ENCODE assay signal across 16 mouse cellular contexts in the genomic region with DNA sequence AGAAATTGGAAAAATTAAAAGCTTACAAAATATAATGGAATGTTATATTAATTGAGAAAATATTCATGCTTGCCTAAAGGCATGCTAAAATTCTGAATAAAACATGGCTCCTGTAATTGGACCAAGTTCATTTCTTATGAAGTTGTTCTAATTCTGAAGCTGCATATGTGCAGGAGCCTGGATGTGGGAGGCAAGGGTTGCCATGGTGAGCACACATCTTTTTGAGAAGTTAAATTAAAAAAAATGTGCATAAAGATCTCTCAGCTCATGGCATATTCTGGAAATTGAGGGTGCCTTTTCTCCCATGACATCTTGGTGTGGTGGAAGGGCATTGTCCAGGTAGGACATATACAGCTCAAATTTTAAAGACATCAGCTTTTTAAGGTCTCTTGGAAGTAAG. TPM values are rescaled to one million over a fixed set of nuclear protein-coding genes. Genes with fewer than 3 reads are reported as not detected.
DNase-seq lines count a peak whose midpoint lies in the region; ATAC-seq lines count a peak whose summit lies in the region.
"Had no signal": no experiment of that assay in that cellular context is flagged by ENCODE, and none has a peak within 500 bp of the region (broad histone marks: within the 10 kb centered on the region; RNA-seq: fewer than 3 reads in every experiment).

No protein-coding gene starts in this region.

- no peaks in the 10 kb centered on the region for H3K36me3 ChIP-seq in embryonic facial prominence, embryonic 13.5 days
- no peaks in the 10 kb centered on the region for H3K36me3 ChIP-seq in embryonic facial prominence, embryonic 10.5 days (replicated peaks)
- H3K36me3 ChIP-seq in midbrain, embryonic 12.5 days, result no peaks in the 10 kb centered on the region
- H3K36me3 ChIP-seq in midbrain, embryonic 11.5 days (ENCODE audit: control insufficient read depth, insufficient read depth, low read length), result no peaks in the 10 kb centered on the region
- H3K36me3 ChIP-seq: heart, embryonic 13.5 days; intestine, embryonic 15.5 days; limb, embryonic 13.5 days had no signal

- H3K9ac ChIP-seq in embryonic facial prominence, embryonic 13.5 days, result no peak overlapping the region
- H3K9ac ChIP-seq in midbrain, embryonic 12.5 days (replicated peaks), result no peak overlapping the region
- H3K9ac ChIP-seq in midbrain, embryonic 11.5 days (ENCODE audit: low read length), result no peak overlapping the region
- H3K9ac ChIP-seq: heart, embryonic 13.5 days; intestine, embryonic 15.5 days; limb, embryonic 13.5 days had no signal

- no peak overlapping the region for H3K4me3 ChIP-seq in embryonic facial prominence, embryonic 13.5 days
- no peak overlapping the region for H3K4me3 ChIP-seq in embryonic facial prominence, embryonic 10.5 days
- no peak overlapping the region for H3K4me3 ChIP-seq in midbrain, embryonic 12.5 days
- no peak overlapping the region for H3K4me3 ChIP-seq in midbrain, embryonic 11.5 days (ENCODE audit: low read depth, low read length)

- H3K9me3 ChIP-seq in embryonic facial prominence, embryonic 13.5 days, result no peaks in the 10 kb centered on the region
- H3K9me3 ChIP-seq in embryonic facial prominence, embryonic 10.5 days, result no peaks in the 10 kb centered on the region
- H3K9me3 ChIP-seq in midbrain, embryonic 12.5 days, result no peaks in the 10 kb centered on the region
- H3K9me3 ChIP-seq in midbrain, embryonic 11.5 days (ENCODE audit: control insufficient read depth, low read length), result no peaks in the 10 kb centered on the region
- H3K9me3 ChIP-seq: heart, embryonic 13.5 days; intestine, embryonic 15.5 days; limb, embryonic 13.5 days had no signal

- H3K4me1 ChIP-seq in embryonic facial prominence, embryonic 13.5 days, result peaks cover 14% of the 10 kb centered on the region
- peaks cover 26% of the 10 kb centered on the region for H3K4me1 ChIP-seq in embryonic facial prominence, embryonic 10.5 days
- no peaks in the 10 kb centered on the region; the same call in 1 of the 2 replicates for H3K4me1 ChIP-seq in midbrain, embryonic 12.5 days
- no peaks in the 10 kb centered on the region for H3K4me1 ChIP-seq in midbrain, embryonic 11.5 days (ENCODE audit: control insufficient read depth, insufficient read depth, low read length)

- DNase-seq in embryonic facial prominence, embryonic 10.5 days (ENCODE audit: low spot score), result no peak
- no peak for DNase-seq in midbrain, embryonic 11.5 days (ENCODE audit: low spot score, missing footprints)
- peak; percentile 20 for DNase-seq in layer of hippocampus, adult 9-10 months (ENCODE audit: low spot score)
- DNase-seq in right cerebral cortex, postnatal 25 days, result peak; percentile 24
- DNase-seq in spleen, postnatal 10 days (ENCODE audit: low spot score in 2 of 2), result no peak
- DNase-seq in embryo, embryonic 9.5 days (ENCODE audit: extremely low spot score), result no peak
- DNase-seq: adrenal gland, postnatal 14 days; cerebellum, adult 11-12 months; kidney, postnatal 4 days; lung, adult 2 months; thymus, adult 2 months had no signal

- H3K27me3 ChIP-seq in embryonic facial prominence, embryonic 13.5 days, result peaks cover 48% of the 10 kb centered on the region
- H3K27me3 ChIP-seq in embryonic facial prominence, embryonic 10.5 days (replicated peaks; ENCODE audit: low read depth, poor library complexity, severe bottlenecking), result peaks cover 52% of the 10 kb centered on the region
- H3K27me3 ChIP-seq in midbrain, embryonic 12.5 days, result peaks cover 29% of the 10 kb centered on the region
- peaks cover 18% of the 10 kb centered on the region; the same call in 1 of the 2 replicates for H3K27me3 ChIP-seq in midbrain, embryonic 11.5 days (ENCODE audit: control insufficient read depth, insufficient read depth, low read length)

- 0 out of 2 replicates have a peak overlapping the region, but pooled peaks have one; percentile 99 for H3K4me2 ChIP-seq in embryonic facial prominence, embryonic 13.5 days
- peak overlapping the region; percentile 89; the same call in 1 of the 2 replicates for H3K4me2 ChIP-seq in midbrain, embryonic 12.5 days (replicated peaks)
- no peak overlapping the region for H3K4me2 ChIP-seq in midbrain, embryonic 11.5 days

- no peak for ATAC-seq in embryonic facial prominence, embryonic 13.5 days (ENCODE audit: insufficient number of reproducible peaks, insufficient read depth, low FRiP score, low TSS enrichment, low read depth)
- no peak for ATAC-seq in midbrain, embryonic 12.5 days (ENCODE audit: low FRiP score, low read depth)
- ATAC-seq in midbrain, embryonic 11.5 days (ENCODE audit: low FRiP score), result no peak
- ATAC-seq: intestine, embryonic 15.5 days had no signal

- no peak overlapping the region for H3K27ac ChIP-seq in embryonic facial prominence, embryonic 13.5 days
- no peak overlapping the region for H3K27ac ChIP-seq in embryonic facial prominence, embryonic 10.5 days (replicated peaks)
- H3K27ac ChIP-seq in midbrain, embryonic 12.5 days (replicated peaks), result no peak overlapping the region
- H3K27ac ChIP-seq in midbrain, embryonic 11.5 days (ENCODE audit: low read depth, low read length), result no peak overlapping the region
- H3K27ac ChIP-seq: heart, embryonic 13.5 days; intestine, embryonic 15.5 days; limb, embryonic 13.5 days had no signal

RNA-seq across cellular contexts. Expression of a gene that starts 3.4 kb away (rescaled TPM):
- 2.8 and 4.1 TPM in 2 replicates for polyA plus RNA-seq in embryonic facial prominence, embryonic 13.5 days (2015; fragmentation: Nextera tagmentation; extraction: Ambion mirVana)
- polyA plus RNA-seq in embryonic facial prominence, embryonic 10.5 days (2016; fragmentation: Nextera tagmentation; extraction: Ambion mirVana), result 0.37 and 0.48 TPM in 2 replicates
- polyA plus RNA-seq in midbrain, embryonic 12.5 days (2016; fragmentation: Nextera tagmentation; extraction: Ambion mirVana), result 4.1 and 5.6 TPM in 2 replicates
- 0.92 and 0.97 TPM in 2 replicates for polyA plus RNA-seq in midbrain, embryonic 11.5 days (2014; fragmentation: Nextera tagmentation; extraction: Ambion mirVana)
- polyA plus RNA-seq: lung, adult 2 months; thymus, adult 2 months had no signal

Comparison
In these comparisons a context has a peak if more than half of its experiments do, and no peak if none do; other contexts are left out.
1. DNase-seq: peak in layer of hippocampus, adult 9-10 months (single experiment) and right cerebral cortex, postnatal 25 days (single experiment); none in embryonic facial prominence, embryonic 10.5 days (single experiment), midbrain, embryonic 11.5 days (single experiment), spleen, postnatal 10 days (0 of 2) and embryo, embryonic 9.5 days (single experiment).